Mouse (Mus musculus): ENCODE data around the gene Lck. TPM values are rescaled to one million over a fixed set of nuclear protein-coding genes. Genes with fewer than 3 reads are reported as not detected.

Lck gene
- polyA plus RNA-seq, 1 experiment from 2014 or later, result 3.6 TPM

GRCm38 (mm10) chr4:129578466-129578865, 5.0 kb upstream of the Lck start, which contains the start of gene Fam167b:
TSS of gene Fam167b (minus strand) at chr4:129578549.
- WGBS (ENCODE audit: insufficient replicate concordance), result 67% methylated on average over 5 of the region's 5 CpGs
- Histone ChIP-seq H3K4me2 (0 out of 2 replicates have a peak within 1 kb of the TSS, but pooled peaks have one; percentile 12), H3K9ac (ENCODE audit: low read depth, low read length) (no peak within 1 kb of the TSS), H3K36me3 (ENCODE audit: control insufficient read depth, insufficient read depth, low read length) (no peaks in the 10 kb centered on the region), H3K4me3 (ENCODE audit: low read depth, low read length) (no peak within 1 kb of the TSS), H3K4me1 (ENCODE audit: control insufficient read depth, insufficient read depth, low read length) (peaks cover 6% of the 10 kb centered on the region; the same call in 1 of the 2 replicates), H3K27me3 (ENCODE audit: control insufficient read depth, insufficient read depth, low read length) (no peaks in the 10 kb centered on the region), H3K9me3 (replicated peaks; ENCODE audit: control insufficient read depth, low read length) (no peaks in the 10 kb centered on the region), H3K27ac (ENCODE audit: low read depth, low read length) (peak within 1 kb of the TSS; percentile 50)
- ATAC-seq (replicated peaks; ENCODE audit: insufficient number of reproducible peaks, low FRiP score, low TSS enrichment), result no peak

- no peaks in the 10 kb centered on the region for H3K27me3 ChIP-seq (ENCODE audit: control insufficient read depth, insufficient read depth, low read length)
- H3K4me1 ChIP-seq (ENCODE audit: control insufficient read depth, insufficient read depth, low read length), result peaks cover 6% of the 10 kb centered on the region; the same call in 1 of the 2 replicates
- no peak overlapping the region for H3K9ac ChIP-seq (ENCODE audit: low read depth, low read length)
- WGBS (ENCODE audit: insufficient replicate concordance), result 80% methylated on average over 7 of the region's 7 CpGs
- H3K4me3 ChIP-seq (ENCODE audit: low read depth, low read length), result no peak overlapping the region
- H3K36me3 ChIP-seq (ENCODE audit: control insufficient read depth, insufficient read depth, low read length), result no peaks in the 10 kb centered on the region
- no peak for ATAC-seq (replicated peaks; ENCODE audit: insufficient number of reproducible peaks, low FRiP score, low TSS enrichment)
- no peaks in the 10 kb centered on the region for H3K9me3 ChIP-seq (replicated peaks; ENCODE audit: control insufficient read depth, low read length)
- H3K27ac ChIP-seq (ENCODE audit: low read depth, low read length), result 0 out of 2 replicates have a peak overlapping the region, but pooled peaks have one; percentile 50
- H3K4me2 ChIP-seq, result no peak overlapping the region
Observed at GRCm38 (mm10) chr4:129577688-129578087, 4.2 kb upstream of the Lck start.

- H3K4me3 ChIP-seq (ENCODE audit: low read depth, low read length), result no peak overlapping the region
Observed at GRCm38 (mm10) chr4:129576863-129577491, 3.5 kb upstream of the Lck start.

GRCm38 (mm10) chr4:129575171-129575844, 1.9 kb upstream of the Lck start:
- Histone ChIP-seq H3K9me3 (replicated peaks; ENCODE audit: control insufficient read depth, low read length) (no peaks in the 10 kb centered on the region), H3K36me3 (ENCODE audit: control insufficient read depth, insufficient read depth, low read length) (no peaks in the 10 kb centered on the region), H3K27ac (ENCODE audit: low read depth, low read length) (peak overlapping the region; percentile 68; the same call in 1 of the 2 replicates), H3K9ac (ENCODE audit: low read depth, low read length) (0 out of 2 replicates have a peak overlapping the region, but pooled peaks have one; percentile 54), H3K4me1 (ENCODE audit: control insufficient read depth, insufficient read depth, low read length) (peaks cover 6% of the 10 kb centered on the region; the same call in 1 of the 2 replicates), H3K4me2 (peak overlapping the region; percentile 8; the same call in 1 of the 2 replicates), H3K27me3 (ENCODE audit: control insufficient read depth, insufficient read depth, low read length) (no peaks in the 10 kb centered on the region), H3K4me3 (ENCODE audit: low read depth, low read length) (no peak overlapping the region)
- 33% methylated on average over 7 of the region's 8 CpGs for WGBS (ENCODE audit: insufficient replicate concordance)
- ATAC-seq (replicated peaks; ENCODE audit: insufficient number of reproducible peaks, low FRiP score, low TSS enrichment), result no peak

More at GRCm38 (mm10) chr4:129576863-129577491, 3.5 kb upstream of the Lck start:
- Histone ChIP-seq H3K36me3 (ENCODE audit: control insufficient read depth, insufficient read depth, low read length) (no peaks in the 10 kb centered on the region), H3K9ac (ENCODE audit: low read depth, low read length) (no peak overlapping the region), H3K27ac (ENCODE audit: low read depth, low read length) (no peak overlapping the region), H3K4me1 (ENCODE audit: control insufficient read depth, insufficient read depth, low read length) (peaks cover 6% of the 10 kb centered on the region; the same call in 1 of the 2 replicates), H3K9me3 (replicated peaks; ENCODE audit: control insufficient read depth, low read length) (no peaks in the 10 kb centered on the region), H3K4me2 (0 out of 2 replicates have a peak overlapping the region, but pooled peaks have one; percentile 12), H3K27me3 (ENCODE audit: control insufficient read depth, insufficient read depth, low read length) (no peaks in the 10 kb centered on the region)
- WGBS (ENCODE audit: insufficient replicate concordance), result 33% methylated on average over 21 of the region's 21 CpGs
- no peak for ATAC-seq (replicated peaks; ENCODE audit: insufficient number of reproducible peaks, low FRiP score, low TSS enrichment)

GRCm38 (mm10) chr4:129573093-129573370, 409 bp downstream of the Lck start:
- Histone ChIP-seq H3K27ac (ENCODE audit: low read depth, low read length) (no peak overlapping the region), H3K9ac (ENCODE audit: low read depth, low read length) (no peak overlapping the region), H3K9me3 (replicated peaks; ENCODE audit: control insufficient read depth, low read length) (no peaks in the 10 kb centered on the region), H3K4me1 (ENCODE audit: control insufficient read depth, insufficient read depth, low read length) (peaks cover 6% of the 10 kb centered on the region; the same call in 1 of the 2 replicates), H3K4me2 (no peak overlapping the region), H3K36me3 (ENCODE audit: control insufficient read depth, insufficient read depth, low read length) (no peaks in the 10 kb centered on the region), H3K27me3 (ENCODE audit: control insufficient read depth, insufficient read depth, low read length) (no peaks in the 10 kb centered on the region), H3K4me3 (ENCODE audit: low read depth, low read length) (no peak overlapping the region)
- 98% methylated on average over 4 of the region's 4 CpGs for WGBS (ENCODE audit: insufficient replicate concordance)
- no peak for ATAC-seq (replicated peaks; ENCODE audit: insufficient number of reproducible peaks, low FRiP score, low TSS enrichment)

GRCm38 (mm10) chr4:129572236-129573092, 977 bp downstream of the Lck start:
- peaks cover 6% of the 10 kb centered on the region; the same call in 1 of the 2 replicates for H3K4me1 ChIP-seq (ENCODE audit: control insufficient read depth, insufficient read depth, low read length)
- ATAC-seq (replicated peaks; ENCODE audit: insufficient number of reproducible peaks, low FRiP score, low TSS enrichment), result no peak
- 63% methylated on average over 13 of the region's 13 CpGs for WGBS (ENCODE audit: insufficient replicate concordance)
- H3K36me3 ChIP-seq (ENCODE audit: control insufficient read depth, insufficient read depth, low read length), result no peaks in the 10 kb centered on the region
- no peaks in the 10 kb centered on the region for H3K27me3 ChIP-seq (ENCODE audit: control insufficient read depth, insufficient read depth, low read length)
- H3K9ac ChIP-seq (ENCODE audit: low read depth, low read length), result no peak overlapping the region
- no peaks in the 10 kb centered on the region for H3K9me3 ChIP-seq (replicated peaks; ENCODE audit: control insufficient read depth, low read length)
- no peak overlapping the region for H3K4me2 ChIP-seq
- H3K4me3 ChIP-seq (ENCODE audit: low read depth, low read length), result no peak overlapping the region
- peak overlapping the region; percentile 0; the same call in 1 of the 2 replicates for H3K27ac ChIP-seq (ENCODE audit: low read depth, low read length)

GRCm38 (mm10) chr4:129571551-129572084, 1.8 kb downstream of the Lck start:
- no peak for ATAC-seq (replicated peaks; ENCODE audit: insufficient number of reproducible peaks, low FRiP score, low TSS enrichment)
- no peak overlapping the region for H3K27ac ChIP-seq (ENCODE audit: low read depth, low read length)
- H3K4me2 ChIP-seq, result no peak overlapping the region
- H3K9me3 ChIP-seq (replicated peaks; ENCODE audit: control insufficient read depth, low read length), result no peaks in the 10 kb centered on the region
- H3K4me1 ChIP-seq (ENCODE audit: control insufficient read depth, insufficient read depth, low read length), result peaks cover 6% of the 10 kb centered on the region; the same call in 1 of the 2 replicates
- no peaks in the 10 kb centered on the region for H3K36me3 ChIP-seq (ENCODE audit: control insufficient read depth, insufficient read depth, low read length)
- no peak overlapping the region for H3K9ac ChIP-seq (ENCODE audit: low read depth, low read length)
- WGBS (ENCODE audit: insufficient replicate concordance), result 68% methylated on average over 8 of the region's 8 CpGs
- H3K27me3 ChIP-seq (ENCODE audit: control insufficient read depth, insufficient read depth, low read length), result no peaks in the 10 kb centered on the region
- no peak overlapping the region for H3K4me3 ChIP-seq (ENCODE audit: low read depth, low read length)

GRCm38 (mm10) chr4:129570028-129570427, 3.4 kb downstream of the Lck start:
- ATAC-seq (replicated peaks; ENCODE audit: insufficient number of reproducible peaks, low FRiP score, low TSS enrichment), result no peak
- WGBS (ENCODE audit: insufficient replicate concordance), result 81% methylated on average over 6 of the region's 6 CpGs
- H3K36me3 ChIP-seq (ENCODE audit: control insufficient read depth, insufficient read depth, low read length), result no peaks in the 10 kb centered on the region

More at GRCm38 (mm10) chr4:129570028-129570427, 3.4 kb downstream of the Lck start:
- no peaks in the 10 kb centered on the region for H3K9me3 ChIP-seq (replicated peaks; ENCODE audit: control insufficient read depth, low read length)
- no peak overlapping the region for H3K9ac ChIP-seq (ENCODE audit: low read depth, low read length)
- H3K4me2 ChIP-seq, result no peak overlapping the region
- H3K27me3 ChIP-seq (ENCODE audit: control insufficient read depth, insufficient read depth, low read length), result no peaks in the 10 kb centered on the region
- H3K4me3 ChIP-seq (ENCODE audit: low read depth, low read length), result no peak overlapping the region
- H3K4me1 ChIP-seq (ENCODE audit: control insufficient read depth, insufficient read depth, low read length), result peaks cover 1% of the 10 kb centered on the region; the same call in 1 of the 2 replicates
- H3K27ac ChIP-seq (ENCODE audit: low read depth, low read length), result no peak overlapping the region
